Mouse (Mus musculus) G1E (cell line): Measurements from ENCODE around the gene Trpm5.

Source experiments
- CTCF ChIP-seq: IDR thresholded peaks from 2 replicates; pipeline ENCODE4 v1.5.1; 2012; ENCODE audit warnings: low read depth, low read length, inconsistent platforms, mixed read lengths
- GATA1 ChIP-seq: IDR thresholded peaks from 2 replicates; pipeline ENCODE4 v1.6.1; 2012; ENCODE audit warnings: borderline replicate concordance, low read length, inconsistent platforms, mixed read lengths
- GATA2 ChIP-seq: IDR thresholded peaks from 2 replicates; pipeline ENCODE4 v1.6.1; 2012; ENCODE audit warnings: low read depth, low read length, inconsistent platforms, borderline replicate concordance

GRCm38 (mm10) chr7:143067469-143067868 is 27.0 kb downstream of the Trpm5 start:
- TF ChIP-seq CTCF = no peak
- TF ChIP-seq GATA2 = no peak
- TF ChIP-seq GATA1 = no peak
